Mouse (Mus musculus) heart, postnatal 25 days (tissue): ENCODE data around the gene S100a9. TPM values are rescaled to one million over a fixed set of nuclear protein-coding genes. Genes with fewer than 3 reads are reported as not detected.

Source experiments
- DNase-seq: peaks from one replicate; pipeline ENCODE4 v3.0.0; 2022; ENCODE audit warnings: low spot score
- intact Hi-C: fragments of 180-260 bp; cut with DNase I; formaldehyde crosslinking; loops from one replicate; pipeline ENCODE4 v1.15.1; 2025
- total RNA-seq, 2 experiments: library from RNA; stranded (reverse); gene quantifications; 2 replicates each; pipeline ENCODE4 v1.2.3; 2021

The S100a9 gene
- 1 to 10 TPM; 1.3 to 1.5 TPM for total RNA-seq

DNA sequence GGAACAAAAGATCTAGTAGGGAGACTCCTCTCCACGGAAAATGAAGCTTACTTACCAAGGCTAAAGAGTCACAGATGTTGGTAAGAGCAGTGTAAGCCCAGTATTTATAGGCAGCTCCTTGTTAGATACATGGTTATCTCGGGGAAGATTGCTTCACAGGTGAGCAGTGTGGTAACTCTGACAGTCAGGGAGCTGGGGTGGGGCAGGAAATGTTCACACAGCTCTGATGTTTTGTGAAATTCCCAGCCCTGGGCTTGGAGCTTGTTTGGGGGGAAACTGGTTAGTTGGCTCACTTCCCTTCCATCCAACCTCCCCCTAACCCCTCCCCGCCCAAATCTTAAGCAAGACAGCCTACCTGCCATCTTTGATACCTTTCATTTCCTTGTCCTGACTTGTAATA lies at the start of gene S100a9:
TSS of gene S100a9 (minus strand) at position 109 of the 400 bp plus-strand sequence.
- DNase-seq, result no peak
- intact Hi-C loops, result no loop called here

DNA sequence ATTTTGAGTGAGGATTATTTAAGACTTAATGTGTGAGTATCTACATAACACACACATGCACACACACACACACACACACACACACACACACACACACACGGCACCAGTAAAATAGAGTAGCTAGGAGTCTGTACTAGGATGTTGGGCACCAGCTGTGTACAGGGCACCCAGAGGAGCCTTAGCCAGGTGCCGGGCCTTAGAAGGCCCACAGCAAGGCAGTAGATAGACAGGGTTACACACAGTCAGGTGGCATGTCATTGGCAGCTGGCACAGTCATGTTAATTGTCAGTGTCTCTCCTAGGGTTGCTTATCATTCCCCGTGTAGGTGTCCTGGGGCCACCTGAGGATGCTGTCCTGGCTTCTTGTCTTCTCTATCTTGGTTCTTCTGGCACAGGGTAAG lies 31.1 kb upstream of the S100a9 start, which contains the start of gene Pglyrp4:
TSS of gene Pglyrp4 (plus strand) at position 301 of the 400 bp plus-strand sequence.
- no peak for DNase-seq
- intact Hi-C loops, result no loop called here

DNA sequence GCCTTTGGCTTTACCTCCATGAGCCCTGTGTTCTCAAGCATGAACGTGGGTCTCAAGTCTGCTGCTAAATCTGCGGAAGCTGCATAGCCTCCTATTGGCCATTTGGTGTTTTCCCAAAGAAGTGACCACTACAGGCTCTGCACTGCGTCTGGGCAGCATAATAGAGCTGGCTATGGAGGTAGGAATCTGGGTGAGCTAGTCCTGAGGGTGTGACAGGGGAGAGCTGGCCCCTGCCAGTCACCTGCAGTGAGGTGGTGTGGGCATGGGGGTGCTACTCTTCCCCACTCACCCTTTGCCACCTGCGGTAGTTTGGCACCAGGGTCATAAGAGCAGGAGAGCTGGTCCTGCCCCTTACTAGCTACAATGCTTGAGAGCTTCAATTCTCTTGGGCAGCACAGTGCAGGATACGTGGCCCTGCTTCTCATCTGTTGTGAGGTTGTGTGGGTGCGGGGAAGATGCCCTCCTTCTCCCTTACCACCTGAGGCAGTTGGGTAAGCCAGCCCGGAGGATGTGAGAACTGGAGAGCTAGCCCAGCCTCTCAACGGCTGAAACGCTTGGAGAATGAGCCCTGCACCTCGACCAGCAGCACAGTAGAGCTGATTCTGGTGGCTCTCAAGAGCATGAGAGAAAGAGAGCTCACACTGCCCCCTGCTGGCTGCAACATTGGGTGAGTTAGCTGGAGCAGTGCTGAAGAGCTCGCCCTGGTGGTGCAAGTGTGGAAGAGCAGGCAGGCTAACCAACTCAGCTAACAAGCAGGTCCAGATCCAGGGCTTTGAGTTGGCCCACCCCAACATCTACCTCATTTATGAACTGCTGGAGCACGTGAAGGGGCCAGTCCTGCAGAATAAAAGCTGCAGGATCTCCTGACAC lies 14.3 kb upstream of the S100a9 start:
- peak; percentile 19 for DNase-seq
- intact Hi-C loops, result loop anchor here (5.0 kb wide), 2 partner anchors 48 to 218 kb away; partner anchors contain the start of gene Snapin

DNA sequence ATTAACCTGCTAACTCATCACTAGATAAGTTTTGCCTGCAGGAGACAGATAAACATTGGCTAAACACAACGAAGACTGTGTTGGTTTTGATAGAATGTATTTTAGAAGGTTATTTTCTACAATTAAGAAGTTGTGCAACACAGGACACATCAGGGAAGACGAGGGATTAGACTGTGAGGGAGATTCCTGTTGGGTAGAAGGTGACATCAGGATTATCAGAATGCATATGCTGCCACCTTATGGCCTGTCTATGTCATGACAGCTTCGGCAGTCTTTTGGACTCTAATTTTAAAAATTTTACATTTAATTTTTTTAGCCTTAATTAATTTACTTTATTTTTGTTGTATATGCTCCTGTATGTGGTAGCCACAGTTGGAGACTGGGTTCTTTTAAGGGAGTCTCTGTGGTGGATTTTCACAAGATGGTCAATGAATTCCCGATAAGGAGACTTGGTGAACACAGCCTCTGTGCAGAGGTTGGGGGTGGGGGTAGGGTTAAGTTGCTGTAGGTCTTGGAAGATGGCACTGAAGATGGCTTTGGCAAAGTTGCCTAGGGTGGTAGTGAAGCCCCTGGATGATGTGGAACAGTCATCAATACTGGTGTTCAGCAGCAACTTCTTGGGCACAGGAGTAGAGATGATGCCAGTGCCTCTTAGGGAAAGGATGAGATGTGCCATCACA lies 13.1 kb upstream of the S100a9 start:
- intact Hi-C loops, result loop anchor here (5.0 kb wide), 2 partner anchors 46 to 216 kb away; partner anchors contain the start of gene Snapin
- DNase-seq, result no peak

DNA sequence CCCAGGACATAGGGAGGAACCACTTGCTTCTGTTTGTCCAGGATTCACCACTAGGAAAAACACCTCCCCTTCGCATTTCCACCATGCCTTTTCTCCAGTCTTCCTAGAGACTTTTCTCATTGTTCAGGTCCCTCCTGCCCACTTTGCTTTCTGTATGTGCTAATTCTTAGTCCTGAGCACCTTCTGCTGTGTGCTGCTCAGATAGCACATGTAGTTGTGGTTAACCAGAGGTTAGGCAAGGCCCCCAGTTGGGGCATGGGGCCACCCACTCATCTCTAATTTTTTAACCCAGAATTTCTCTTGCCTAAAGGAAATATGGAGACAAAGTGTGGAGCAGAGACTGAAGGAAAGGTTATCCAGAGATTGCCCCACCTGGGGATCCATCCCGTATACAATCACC lies 6.7 kb upstream of the S100a9 start:
- intact Hi-C loops, result no loop called here
- DNase-seq, result no peak

DNA sequence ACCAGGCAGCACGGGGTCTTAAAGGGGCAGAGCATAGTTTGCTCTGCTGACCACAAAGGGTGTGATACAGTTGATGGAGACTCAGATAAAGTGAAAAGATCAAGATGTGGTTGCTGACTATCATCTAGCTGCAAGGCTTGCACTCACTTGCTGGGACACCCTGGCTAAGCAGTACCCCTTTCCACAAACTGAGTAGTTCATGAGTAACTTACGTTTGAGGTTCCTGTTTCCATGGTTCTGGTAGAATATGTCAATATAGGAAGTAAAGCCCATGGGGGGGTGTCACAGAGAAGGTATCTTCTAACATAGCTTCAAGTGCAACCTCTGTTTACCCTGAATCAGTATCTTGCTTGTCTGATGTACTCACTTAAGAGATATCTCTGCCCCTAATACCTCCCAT lies 2.0 kb downstream of the S100a9 start:
- DNase-seq, result no peak
- intact Hi-C loops, result no loop called here

DNA sequence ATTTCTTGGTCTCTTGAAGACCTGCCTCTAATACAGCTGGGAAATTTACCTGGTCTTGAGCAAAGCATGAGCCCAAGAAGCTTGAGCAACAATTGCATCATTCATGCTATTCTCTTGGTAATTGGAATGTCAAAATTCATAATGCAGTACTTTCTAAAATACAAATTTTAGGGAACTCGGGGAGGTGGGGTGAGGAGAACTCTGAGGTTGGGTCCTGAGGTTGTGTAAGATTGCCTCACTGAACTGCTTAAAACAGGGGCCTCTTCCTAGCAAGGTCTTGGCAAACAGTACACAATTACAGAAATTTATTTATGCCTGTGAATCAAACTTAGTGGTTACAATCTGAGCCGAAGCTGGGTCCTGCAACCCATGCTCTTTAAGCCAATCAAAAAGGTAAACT lies 8.7 kb downstream of the S100a9 start:
- no peak for DNase-seq
- intact Hi-C loops, result no loop called here

DNA sequence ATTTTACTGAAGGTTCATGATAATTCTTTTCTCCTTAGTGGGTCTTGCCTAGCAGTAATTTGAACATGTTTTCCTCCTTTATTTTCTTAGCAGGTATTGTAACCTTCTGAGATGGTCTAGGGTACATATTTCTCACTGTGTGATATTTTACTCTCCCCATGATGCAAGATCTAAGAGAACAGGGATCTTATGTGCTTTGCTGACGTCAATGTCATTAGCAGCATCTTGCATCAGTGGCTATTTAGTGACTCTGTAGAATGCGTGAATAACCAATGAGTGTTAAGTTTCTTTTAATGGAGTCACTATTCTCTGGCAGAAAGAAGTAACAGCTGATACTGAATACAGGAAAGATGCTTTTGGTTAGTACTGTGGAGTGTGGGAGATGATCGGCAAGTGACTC lies 11.6 kb downstream of the S100a9 start:
- intact Hi-C loops, result no loop called here
- no peak for DNase-seq

DNA sequence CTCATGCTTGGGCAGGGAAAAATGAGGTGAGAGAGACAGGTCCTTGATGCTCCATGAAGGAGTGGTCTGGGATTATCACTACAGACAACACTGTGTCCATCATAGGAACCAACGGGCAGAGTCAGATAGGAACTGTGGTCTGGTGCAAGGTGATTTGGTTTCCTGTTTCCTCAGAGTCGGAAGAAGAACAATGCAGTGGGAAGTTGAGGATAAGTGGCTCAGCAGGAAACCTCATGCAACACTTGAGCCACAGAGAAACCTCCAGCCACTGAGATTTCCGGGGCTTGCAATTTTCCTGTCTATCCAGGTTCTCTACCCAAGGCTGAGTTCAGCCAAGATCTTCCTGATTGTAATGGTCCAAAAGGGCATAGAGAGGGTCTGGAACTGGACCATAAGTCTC lies 16.9 kb downstream of the S100a9 start:
- intact Hi-C loops, result no loop called here
- no peak for DNase-seq

DNA sequence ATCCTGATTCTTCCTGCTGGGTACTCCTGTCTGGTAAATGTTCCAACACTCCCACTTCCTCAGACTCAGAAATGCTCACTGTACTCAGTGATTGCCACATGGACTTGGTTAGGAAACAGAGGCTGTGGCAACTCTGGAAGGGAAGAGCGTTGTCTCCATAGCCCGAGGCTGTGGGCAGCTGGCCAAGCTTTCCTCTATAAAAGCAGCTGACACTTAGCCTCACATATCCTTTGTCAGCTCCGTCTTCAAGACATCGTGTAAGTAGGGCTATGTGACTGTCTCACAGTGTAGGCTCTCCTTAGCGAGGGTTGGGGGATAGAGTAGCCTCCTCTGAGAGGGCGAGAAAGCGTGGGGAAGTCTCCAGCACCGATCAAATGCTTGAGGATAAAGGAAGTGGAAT lies 26.7 kb downstream of the S100a9 start, which contains the start of gene S100a8:
TSS of gene S100a8 (plus strand) at position 133 of the 400 bp plus-strand sequence.
- intact Hi-C loops, result no loop called here
- DNase-seq, result no peak

DNA sequence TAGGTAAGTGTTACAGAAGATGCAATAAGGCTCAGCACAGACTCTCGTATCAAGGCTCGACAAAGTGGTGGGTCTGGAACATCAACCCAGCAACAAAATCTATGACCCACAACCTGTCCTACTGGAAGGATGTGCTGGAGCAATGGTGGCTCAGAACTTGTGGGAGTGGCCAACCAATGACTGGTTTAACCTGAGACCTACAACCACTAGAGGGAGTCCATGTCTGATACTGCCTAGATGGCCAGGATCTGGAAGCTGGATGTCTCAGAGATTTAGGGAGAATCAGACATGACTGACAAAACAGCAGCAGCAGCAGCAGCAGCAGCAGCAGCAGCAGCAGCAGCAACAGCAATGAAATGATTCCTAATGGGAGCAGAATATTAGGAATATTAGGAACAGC lies 31.3 kb downstream of the S100a9 start:
- no peak for DNase-seq
- intact Hi-C loops, result loop anchor here (5.0 kb wide), 1 partner anchor 43 kb away; no protein-coding TSS in a partner anchor

DNA sequence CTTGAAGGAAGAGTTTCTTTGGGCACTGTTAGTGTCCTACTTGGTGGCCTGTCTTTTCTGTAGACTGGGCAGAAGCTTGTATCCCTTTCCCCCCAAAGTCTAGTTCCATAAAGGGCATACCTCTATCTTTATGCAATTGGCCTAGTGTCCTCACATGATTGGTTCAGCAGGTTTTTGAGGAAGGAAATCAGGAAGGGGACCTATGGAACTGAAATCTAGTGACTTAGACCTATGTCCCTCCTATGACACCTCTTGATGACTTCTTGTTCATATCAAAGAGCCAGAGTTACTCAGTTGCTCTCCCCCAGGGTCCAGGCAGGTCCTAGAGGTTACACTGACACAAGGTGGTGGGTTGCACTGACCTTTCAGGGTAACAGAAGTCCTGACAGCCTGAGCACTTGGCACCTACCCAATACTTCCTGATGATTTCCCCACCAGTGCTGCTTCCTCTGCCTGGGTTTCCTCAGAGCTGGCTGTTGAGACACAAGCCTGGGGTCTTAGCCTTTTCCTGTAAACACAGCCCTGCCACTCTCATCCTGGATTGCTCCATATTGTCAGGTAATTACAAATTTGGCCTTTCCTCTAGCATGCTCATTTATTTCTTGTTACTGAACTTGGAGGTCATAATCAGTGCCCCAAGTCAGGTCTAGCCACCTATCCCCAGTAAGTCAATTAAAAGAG lies 36.0 kb downstream of the S100a9 start:
- intact Hi-C loops, result loop anchor here (5.0 kb wide), 1 partner anchor 48 kb away; no protein-coding TSS in a partner anchor
- no peak for DNase-seq

DNA sequence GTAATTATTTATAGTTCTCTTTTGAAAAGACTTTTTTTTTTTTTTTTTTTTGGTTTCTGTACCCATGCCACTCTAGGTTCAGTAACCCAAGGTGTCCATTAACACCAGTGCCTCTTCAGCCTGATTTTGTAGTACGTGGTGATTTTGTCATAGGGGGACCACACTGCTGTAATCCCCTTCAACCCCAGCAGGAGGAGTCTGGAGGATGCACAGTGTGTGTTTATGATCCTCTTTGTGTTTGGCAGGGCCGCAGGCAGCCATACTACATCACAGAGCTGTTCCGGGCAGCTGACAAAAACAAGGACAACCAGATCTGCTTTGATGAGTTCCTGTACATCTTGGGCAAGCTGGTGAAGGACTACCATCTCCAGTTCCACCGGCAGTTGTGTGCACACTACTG lies 38.1 kb downstream of the S100a9 start:
- intact Hi-C loops, result no loop called here
- DNase-seq, result no peak

DNA sequence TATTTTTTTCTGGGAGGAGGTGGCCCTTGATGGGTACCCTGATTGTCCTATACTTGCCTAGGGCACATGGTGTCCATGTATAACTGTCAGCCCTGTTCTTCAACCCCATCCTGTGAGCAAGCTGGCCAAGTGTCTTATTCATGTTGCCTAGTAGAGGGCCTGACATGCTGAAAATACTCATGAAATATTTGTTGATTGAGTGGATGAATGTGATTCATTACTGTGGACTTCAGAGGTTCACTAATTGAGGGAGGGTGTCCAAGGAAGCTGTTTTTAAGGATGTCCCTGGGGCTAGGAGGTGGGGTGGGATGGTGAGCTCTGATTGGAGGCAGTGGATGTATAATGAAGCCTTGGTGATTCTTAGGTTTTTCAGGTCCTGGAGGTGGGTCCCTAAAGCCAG lies 41.8 kb downstream of the S100a9 start, which contains the start of gene S100a7a:
TSS of gene S100a7a (plus strand) at position 301 of the 400 bp plus-strand sequence.
- DNase-seq, result no peak
- intact Hi-C loops, result loop anchor here (1.0 to 2.0 kb wide), 3 partner anchors 68 to 165 kb away; no protein-coding TSS in a partner anchor

DNA sequence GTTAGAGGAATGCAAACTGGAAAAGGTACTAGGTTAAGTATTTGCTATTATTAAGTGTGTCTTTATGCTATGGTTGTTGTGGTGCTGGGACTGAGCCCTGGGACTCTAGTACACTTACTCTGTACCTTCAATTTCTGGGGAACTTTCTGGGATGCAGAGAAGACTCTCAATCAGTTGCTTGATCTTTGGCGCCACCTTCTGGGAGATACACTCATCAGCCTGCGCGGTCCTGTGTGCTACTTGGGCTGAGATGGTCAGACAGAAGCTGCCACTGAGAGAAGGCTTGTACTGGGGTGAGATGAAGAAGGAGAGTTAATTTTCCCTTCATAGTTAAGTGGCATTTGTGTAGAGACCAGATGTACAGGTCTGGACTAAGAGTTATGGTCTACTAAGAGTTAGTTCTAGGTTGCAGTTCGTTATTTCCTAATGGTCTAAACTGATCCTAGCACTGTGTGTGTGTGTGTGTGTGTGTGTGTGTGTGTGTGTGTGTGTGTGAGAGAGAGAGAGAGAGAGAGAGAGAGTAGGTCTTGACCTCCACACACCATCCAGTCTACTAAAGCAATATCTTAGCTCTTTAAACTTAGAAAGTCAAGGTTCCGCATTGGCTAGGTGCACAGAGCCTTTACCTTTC lies 42.5 kb downstream of the S100a9 start:
- intact Hi-C loops, result loop anchor here (1.0 to 2.0 kb wide), 3 partner anchors 68 to 164 kb away; no protein-coding TSS in a partner anchor
- peak; percentile 9 for DNase-seq

DNA sequence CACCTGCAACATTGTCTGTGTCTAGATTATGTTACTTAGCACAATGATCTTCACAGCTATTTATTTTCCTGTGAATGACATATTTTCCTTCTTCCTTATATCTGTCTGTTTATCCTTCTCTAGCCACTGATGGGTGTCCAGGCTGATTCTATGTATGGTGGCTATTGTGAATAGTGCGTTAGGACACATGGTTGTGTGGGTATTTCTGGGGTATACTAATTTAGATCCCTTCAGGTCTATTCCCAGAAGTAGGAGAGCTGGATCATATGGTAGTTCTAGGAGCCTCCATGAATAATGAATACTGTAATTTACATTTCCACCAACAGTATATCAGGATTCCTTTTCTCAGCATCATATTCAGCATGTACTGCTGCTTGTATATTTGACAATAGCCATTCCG lies 45.7 kb downstream of the S100a9 start:
- no peak for DNase-seq
- intact Hi-C loops, result no loop called here

DNA sequence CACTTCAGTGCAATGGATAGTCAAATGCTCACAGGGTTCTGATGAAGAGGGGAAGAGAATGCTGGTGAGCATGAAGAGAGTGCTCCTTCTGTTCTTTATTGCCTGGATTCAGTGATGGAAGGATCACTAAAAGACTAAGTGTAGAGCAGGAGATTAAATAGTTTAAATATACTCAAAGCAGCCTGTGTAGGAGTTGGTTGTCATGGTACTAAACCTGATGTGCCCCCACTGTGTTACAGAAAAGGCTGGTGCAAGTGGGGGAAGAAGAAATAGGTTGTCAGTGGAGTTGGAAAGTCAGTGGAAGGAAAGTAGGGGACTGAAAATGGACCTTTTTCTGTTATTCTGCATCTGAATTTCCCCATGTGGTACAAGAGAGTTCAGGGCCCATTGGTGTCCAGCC lies 46.5 kb downstream of the S100a9 start:
- no peak for DNase-seq
- intact Hi-C loops, result no loop called here

DNA sequence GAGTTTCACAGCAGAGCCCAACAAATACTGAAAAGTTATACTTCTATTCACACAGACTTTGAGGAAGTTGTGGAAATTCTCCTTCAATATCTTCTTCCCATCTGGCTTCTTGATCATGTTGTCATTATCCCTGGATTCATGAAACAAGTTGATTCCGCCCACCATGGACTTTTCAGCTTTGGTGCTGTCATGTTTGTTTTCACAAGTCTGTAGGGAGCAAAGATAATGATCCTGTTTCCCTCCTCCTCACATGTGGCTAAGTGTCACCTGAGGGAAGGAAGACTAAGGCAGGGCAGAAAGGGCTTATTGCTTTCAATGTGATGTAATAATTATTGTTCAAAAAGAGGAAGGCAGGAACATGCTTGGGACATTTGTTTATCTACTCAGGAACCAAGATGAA lies 48.2 kb downstream of the S100a9 start:
- intact Hi-C loops, result no loop called here
- DNase-seq, result no peak

DNA sequence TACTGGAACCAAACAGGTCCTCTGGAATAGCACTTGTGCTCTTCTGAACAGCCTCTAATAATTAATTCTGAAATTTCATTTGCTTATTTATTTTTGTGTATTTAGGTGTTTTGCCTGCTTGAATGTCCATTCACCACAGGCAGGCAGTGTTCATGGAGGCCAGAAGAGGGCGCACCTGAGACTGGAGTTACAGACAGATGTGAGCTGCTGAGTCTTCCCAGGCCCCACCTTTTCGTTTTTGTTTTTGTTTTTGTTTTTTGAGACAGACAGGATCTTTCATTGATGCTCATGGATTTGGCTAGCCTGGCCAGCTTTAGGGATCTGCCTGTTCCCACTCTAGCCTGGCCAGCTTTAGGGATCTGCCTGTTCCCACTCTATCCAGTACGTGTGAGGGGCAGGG lies 51.3 kb downstream of the S100a9 start:
- DNase-seq, result no peak
- intact Hi-C loops, result no loop called here
